ENCODE assay signal across 8 mouse cellular contexts in the genomic region with DNA sequence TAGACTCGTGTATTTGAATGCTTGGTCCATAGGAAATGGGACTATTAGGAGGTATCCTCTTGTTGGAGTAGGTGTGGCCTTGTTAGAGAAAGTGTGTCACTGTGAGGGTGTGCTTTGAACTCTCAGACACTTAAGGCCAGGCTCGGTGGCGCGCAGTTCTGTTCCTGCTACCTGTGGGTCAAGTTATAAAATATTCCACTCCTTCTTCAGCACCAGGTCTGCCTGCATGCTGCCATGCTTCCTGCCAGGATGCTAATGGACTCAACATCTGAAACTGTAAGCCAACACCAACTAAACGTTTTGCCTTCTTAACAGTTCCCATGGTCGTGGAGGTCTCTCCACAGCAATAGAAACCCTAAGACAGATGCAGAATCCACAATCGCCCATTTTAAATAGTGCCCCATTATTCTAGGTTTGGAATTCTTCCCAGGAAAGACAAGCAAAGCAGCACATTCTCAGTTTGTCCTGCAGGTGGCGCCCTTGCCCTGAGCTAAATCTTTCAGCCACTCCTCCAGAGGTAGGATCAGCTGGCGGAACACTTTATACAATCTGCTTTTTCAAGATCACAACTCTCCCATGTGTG.
DNase-seq lines count a peak whose midpoint lies in the region; ATAC-seq lines count a peak whose summit lies in the region.
"Had no signal": no experiment of that assay in that cellular context is flagged by ENCODE, and none has a peak within 500 bp of the region (broad histone marks: within the 10 kb centered on the region; RNA-seq: fewer than 3 reads in every experiment).

No protein-coding gene starts in this region.

- ATAC-seq in forebrain, embryonic 11.5 days (replicated peaks; ENCODE audit: low FRiP score): peak; percentile 63; the same call in 1 of the 2 replicates

- no peak overlapping the region for H3K4me3 ChIP-seq in forebrain, embryonic 11.5 days (ENCODE audit: low read depth, low read length)
- H3K4me3 ChIP-seq in hindbrain, embryonic 10.5 days: no peak overlapping the region
- H3K4me3 ChIP-seq: lung, embryonic 15.5 days had no signal

- H3K9me3 ChIP-seq in forebrain, embryonic 11.5 days (ENCODE audit: control insufficient read depth, low read length): no peaks in the 10 kb centered on the region
- H3K9me3 ChIP-seq in hindbrain, embryonic 10.5 days: no peaks in the 10 kb centered on the region
- H3K9me3 ChIP-seq: lung, embryonic 15.5 days had no signal

- no peaks in the 10 kb centered on the region for H3K36me3 ChIP-seq in forebrain, embryonic 11.5 days (ENCODE audit: control insufficient read depth, insufficient read depth, low read length)
- H3K36me3 ChIP-seq in hindbrain, embryonic 10.5 days: no peaks in the 10 kb centered on the region
- H3K36me3 ChIP-seq: lung, embryonic 15.5 days had no signal

- no peak overlapping the region for H3K27ac ChIP-seq in forebrain, embryonic 11.5 days (ENCODE audit: low read depth, low read length)
- no peak overlapping the region for H3K27ac ChIP-seq in hindbrain, embryonic 10.5 days
- H3K27ac ChIP-seq: lung, embryonic 15.5 days had no signal

- no peak overlapping the region for H3K9ac ChIP-seq in forebrain, embryonic 11.5 days (ENCODE audit: low read length)
- H3K9ac ChIP-seq: lung, embryonic 15.5 days had no signal

- H3K4me2 ChIP-seq in forebrain, embryonic 11.5 days (ENCODE audit: low read depth, low read length, severe bottlenecking): no peak overlapping the region
- H3K4me2 ChIP-seq: lung, embryonic 15.5 days had no signal

- H3K27me3 ChIP-seq in forebrain, embryonic 11.5 days (ENCODE audit: control insufficient read depth, insufficient read depth, low read length): no peaks in the 10 kb centered on the region
- H3K27me3 ChIP-seq in hindbrain, embryonic 10.5 days (ENCODE audit: insufficient read depth, poor library complexity, severe bottlenecking): no peaks in the 10 kb centered on the region

- H3K4me1 ChIP-seq in forebrain, embryonic 11.5 days (replicated peaks; ENCODE audit: control insufficient read depth, insufficient read depth, low read length): no peaks in the 10 kb centered on the region
- H3K4me1 ChIP-seq in hindbrain, embryonic 10.5 days (replicated peaks): no peaks in the 10 kb centered on the region
- H3K4me1 ChIP-seq: lung, embryonic 15.5 days had no signal

- peak; percentile 52 for DNase-seq in Muller cell, postnatal 12 days (ENCODE audit: inconsistent ontology term)
- peak; percentile 12 for DNase-seq in c-Kit-negative CD71-positive TER-119-positive erythroid progenitor cells, embryonic 14.5 days (ENCODE audit: low read depth, low spot score)
- peak; percentile 88 for DNase-seq in forebrain, embryonic 11.5 days (ENCODE audit: low spot score)
- peak; percentile 74 for DNase-seq in hindbrain, embryonic 10.5 days (ENCODE audit: low spot score)
- peak; percentile 54 for DNase-seq in layer of hippocampus, adult 9-10 months (ENCODE audit: low spot score)
- peak; percentile 63 to 74 for DNase-seq in lung, postnatal 4 days
- DNase-seq in right cerebral cortex, postnatal 14 days: peak; percentile 78

- 25% methylated on average over 9 of the region's 9 CpGs for WGBS in forebrain, embryonic 11.5 days
- whole genome bisulfite sequencing in hindbrain, embryonic 10.5 days: 33% methylated on average over 9 of the region's 9 CpGs

Comparison
In these comparisons a context has a peak if more than half of its experiments do, and no peak if none do; other contexts are left out.
1. DNase-seq: peak in every context shown above with its lines; median percentile 88 in forebrain, embryonic 11.5 days; 78 in right cerebral cortex, postnatal 14 days; 74 in hindbrain, embryonic 10.5 days; 68 in lung, postnatal 4 days; 54 in layer of hippocampus, adult 9-10 months; 52 in Muller cell, postnatal 12 days; 12 in c-Kit-negative CD71-positive TER-119-positive erythroid progenitor cells, embryonic 14.5 days.